Mouse (Mus musculus) c-Kit-positive CD71-positive TER-119-positive erythroid progenitor cells, embryonic 14.5 days (primary cell): ENCODE results near the gene Lrrc45.
A peak's percentile ranks its signal among the peaks of the same experiment; 100 is the strongest.
"Not testable (repeated sequence)": the region's sequence is repeated elsewhere in the genome, so short reads cannot be mapped to it uniquely, and the experiment has no call there.

Experiments used
- DNase-seq: peaks from one replicate; pipeline ENCODE4 v3.0.0-alpha.2; 2013; ENCODE audit warnings: low spot score

Gene Lrrc45

DNA sequence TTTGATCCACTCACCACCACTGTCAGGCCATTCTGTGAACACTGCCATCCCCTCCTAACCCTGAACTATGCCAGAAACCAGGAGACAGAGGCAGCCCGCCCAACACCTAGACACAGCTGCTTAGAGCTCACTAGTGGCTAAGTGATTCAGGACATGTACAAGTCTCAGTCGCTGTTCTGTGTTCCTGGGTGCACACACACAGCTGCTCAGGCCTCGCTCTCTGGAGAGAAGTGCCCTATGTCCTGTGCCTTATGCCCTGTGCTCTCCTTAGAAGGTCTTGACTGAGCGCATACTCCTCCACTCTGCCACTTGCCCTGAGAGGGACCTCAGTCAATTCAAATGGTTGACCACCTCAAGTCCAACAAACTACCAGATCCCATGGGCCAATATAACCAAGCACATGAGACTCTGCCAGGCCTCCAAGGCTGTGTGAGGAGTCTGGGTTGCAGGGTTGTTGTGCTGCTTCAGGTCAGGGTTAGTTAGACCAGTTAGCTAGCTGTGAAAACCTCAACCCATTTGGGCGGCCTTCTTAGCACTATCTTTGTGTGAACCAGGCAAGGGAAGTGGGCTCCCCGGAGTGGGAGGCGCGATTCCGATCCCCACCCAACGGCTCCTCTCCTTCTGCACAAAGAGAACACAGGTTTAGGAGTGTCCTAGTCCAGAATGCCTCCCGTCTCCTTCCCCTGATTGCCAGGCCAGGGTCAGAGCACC is 15.0 kb downstream of the Lrrc45 start:
- DNase-seq, result no peak

DNA sequence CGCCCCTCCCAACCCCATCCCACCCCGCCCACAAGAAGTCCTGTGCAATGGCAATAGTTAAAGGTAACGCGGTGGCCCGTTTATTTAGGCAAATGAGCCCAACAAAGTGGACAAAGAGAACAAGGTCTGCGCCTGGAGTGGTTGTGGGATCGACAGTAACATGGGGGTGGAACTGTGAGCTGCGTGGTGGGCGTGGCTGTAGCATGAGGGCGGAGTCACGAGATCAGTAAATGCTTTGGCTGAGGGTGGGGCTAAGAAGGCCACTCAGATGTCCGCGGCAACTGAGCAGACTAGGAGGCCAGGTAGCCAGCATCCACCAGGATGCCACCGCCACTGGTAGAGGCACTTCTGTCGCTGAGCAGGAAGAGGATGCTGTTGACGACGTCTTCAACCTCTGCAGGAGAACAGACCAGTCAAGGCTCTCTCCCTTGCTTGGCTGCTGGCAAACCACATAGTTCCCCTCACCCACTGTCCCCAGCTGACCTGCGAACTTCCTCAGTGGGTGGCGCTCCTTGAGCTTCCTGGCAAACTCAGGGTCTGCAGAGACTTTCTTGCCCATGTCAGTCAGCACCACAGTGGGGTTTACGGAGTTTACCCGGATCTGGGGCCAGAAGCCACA is 15.8 kb downstream of the Lrrc45 start:
- DNase-seq, result peak; percentile 53

DNA sequence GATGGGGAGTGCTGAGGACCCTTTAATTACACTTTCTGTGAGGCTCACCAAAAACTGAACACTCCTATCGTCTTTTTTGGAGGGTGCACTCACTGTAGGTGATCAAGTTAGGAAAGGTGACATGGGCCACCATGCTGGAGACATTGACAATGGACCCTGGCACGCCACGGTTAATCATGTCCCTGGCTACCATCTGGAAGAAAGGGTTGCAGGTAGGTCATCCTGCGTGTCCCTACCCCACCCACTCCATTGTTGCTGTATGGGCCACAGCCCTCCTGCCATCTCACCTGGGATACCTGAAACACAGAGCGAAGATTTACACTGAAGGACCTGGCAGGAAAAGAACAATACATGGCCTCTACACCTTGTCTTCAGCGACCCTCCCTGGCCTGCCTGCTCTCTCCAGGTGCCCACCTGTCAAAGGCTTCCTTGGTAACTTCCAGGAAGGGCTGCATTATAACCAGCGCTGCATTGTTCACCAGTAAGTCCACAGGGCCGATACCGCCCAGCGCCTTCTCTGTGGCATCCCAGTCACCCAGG is 16.7 kb downstream of the Lrrc45 start:
- DNase-seq, result no peak

DNA sequence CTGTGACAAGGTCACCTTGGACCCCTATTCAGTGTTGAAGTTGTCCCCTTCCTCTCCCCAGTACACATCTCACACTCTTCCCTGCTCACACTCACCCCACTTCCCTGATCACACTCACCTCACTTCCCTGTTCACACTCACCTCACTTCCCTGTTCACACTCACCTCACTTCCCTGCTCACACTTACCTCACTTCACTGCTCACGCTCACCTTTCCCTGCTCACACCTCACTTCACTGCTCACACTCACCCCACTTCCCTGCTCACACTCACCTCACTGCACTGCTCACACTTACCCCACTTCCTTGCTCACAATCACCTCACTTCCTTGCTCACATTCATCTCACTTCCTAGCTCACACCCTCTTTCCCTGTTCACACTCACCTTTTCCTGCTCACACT is 17.7 kb downstream of the Lrrc45 start:
- DNase-seq, result no peak

DNA sequence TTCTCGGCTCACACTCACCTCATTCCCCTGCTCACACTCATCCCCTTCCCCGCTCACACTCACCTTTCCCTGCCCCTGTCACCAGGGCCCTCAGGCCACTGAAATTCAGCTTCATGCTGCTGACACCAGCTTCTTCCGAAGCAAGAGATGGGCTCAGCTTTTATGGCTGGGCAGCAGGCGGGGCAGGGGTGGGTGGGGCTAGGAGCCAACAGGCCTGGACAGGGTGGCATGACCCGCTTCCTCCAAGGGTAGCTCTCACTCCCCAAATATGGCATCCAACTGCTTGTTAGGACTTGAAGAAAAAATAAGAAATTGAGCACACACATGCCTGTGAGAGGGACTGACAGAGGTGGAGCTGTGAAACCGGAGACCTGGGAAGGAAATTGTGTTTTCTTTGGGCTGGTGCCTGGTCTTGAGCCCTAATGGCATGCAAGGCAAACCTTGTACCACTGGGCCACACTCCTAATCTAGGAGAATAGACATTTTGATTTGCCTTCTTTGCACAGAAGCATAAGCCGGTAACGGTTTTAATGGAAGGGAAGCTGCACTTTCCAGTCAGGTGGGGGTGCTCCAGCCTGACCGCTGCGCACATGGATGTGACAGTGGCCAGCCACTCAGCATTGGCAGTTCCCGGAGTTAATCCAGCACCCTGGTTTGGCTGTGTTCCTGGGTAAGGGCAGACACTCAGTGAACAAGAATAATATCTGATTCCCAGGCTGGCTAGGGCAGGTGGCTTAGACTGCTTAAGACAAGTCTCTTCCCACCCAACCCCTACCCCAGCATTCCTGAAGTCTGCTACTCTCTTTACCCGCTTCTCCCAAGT is 18.3 kb downstream of the Lrrc45 start, which contains the start of gene Cbr2:
Gene Cbr2 (minus strand): TSS at position 257 of the 823 bp plus-strand sequence.
- DNase-seq, result no peak

DNA sequence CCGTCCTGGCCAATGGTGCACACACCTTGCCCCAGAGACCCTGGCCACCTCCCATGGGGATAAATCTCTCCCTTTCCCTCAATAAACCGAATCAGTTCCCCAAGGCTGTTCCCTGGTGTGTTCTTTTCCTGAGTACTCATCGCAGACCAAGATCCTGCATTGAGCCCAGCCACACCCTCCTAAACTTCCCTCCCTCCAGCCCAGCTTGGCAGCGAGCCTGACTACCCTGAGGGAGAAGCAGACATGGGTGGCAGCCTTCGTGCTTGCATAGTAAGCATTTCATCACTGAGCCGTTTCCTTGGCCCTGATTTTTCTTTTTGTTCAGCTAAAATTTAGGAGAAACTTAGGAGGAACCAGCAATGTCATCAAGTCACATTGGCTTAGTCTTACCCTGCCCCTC is 19.8 kb downstream of the Lrrc45 start:
- DNase-seq, result no peak

DNA sequence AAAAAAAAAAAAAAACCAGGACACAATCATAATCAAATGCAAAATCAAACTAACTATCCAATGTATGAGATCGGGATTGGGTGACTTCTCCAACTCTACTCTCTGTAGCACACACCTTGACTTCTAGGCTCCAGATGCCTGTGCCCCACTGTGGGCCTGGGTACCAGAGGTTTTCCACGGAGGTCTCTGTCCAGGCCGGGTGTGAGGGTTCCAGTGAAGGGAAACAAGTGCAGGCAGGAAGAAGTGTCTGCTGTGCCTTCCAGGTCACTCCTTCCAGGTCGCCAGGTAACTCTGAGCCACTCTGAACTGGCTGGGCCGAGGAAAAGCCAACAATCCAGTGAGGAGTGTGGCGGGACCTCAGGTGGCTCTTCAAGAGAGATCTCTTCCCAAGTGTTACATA is 22.7 kb downstream of the Lrrc45 start:
- DNase-seq, result no peak

DNA sequence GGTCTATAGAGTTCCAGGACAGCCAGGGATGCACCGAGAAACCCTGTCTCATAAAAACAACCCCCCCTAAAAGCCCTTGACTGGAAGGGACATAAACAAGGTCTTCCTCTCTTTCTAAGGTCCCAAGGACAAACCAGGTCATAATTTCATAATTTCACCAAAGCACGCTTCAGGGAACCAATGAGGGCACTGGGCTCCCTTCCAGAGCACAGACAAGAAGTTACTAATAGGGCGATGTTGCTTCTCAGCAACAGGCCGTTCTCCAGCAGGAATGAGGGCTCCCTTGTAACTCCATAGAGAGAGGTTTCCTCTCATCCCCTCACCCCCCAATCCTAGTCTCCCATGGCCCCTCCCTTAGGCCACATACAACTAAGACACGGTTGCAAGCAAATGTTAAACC is 27.3 kb downstream of the Lrrc45 start:
- DNase-seq, result no peak

DNA sequence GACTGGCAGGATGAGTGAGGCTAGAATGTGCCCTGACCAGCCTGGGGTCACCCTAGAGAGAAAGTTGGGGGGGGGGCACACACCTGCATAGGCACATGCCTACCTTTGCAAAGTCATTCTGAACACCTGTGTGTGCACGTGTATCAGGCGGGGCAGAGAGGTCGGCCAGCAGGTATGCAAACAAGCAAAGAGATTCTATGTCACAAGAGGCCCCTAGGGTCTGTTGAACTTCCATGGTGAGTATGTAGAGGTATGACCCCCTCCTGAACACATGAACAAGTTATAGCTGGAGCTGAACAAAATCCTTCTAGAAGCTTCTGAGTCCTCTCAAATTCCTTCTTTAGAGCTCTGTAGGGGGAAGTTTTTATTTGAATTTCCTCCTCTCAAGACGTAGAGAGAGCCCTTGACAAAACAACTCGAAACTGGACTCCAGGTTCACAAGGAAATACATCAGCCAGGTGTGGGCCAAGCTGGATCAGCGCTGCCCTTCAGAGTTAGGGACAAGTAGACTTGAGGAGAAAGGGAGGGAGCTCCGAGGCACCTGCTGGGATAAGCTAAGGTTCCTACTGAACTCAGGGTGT is 30.5 kb downstream of the Lrrc45 start:
- no peak for DNase-seq

DNA sequence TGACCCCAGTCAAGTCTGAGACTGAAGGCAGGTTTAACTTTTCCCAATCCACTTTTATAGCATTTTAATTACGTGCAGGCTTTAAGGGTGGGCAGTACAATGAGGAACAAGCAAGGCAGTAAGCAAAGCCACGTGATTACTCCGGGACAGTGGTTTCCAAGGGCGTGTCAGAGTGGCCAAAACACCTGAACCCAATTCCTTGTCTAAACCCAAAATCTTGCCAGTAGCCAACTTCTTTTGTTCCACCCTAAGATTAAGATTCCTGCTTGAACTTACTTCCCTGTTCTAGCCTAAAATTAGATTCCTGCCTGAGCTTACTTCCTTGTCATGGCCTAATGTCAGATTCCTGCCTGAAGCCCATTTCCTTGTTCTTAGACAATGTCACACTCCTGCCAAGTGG is 34.2 kb downstream of the Lrrc45 start:
- no peak for DNase-seq

DNA sequence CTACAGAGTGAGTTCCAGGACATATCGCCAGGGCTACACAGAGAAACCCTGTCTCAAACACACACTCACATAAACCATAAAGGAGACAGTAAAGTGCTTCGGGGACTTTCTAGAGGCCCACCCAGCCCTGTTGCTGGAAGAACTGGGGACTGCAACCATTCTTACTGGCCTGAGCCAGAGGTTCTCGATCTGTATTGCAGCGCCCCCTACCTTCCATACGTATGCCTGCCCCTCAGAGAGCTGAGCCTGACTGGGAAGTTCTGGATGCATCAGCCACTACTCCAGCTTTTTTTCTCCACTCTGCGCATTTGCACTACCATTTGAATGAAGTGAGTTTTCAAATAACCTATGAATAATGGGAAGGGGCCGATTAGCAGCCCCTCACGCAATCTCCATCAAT is 35.7 kb downstream of the Lrrc45 start:
- peak; percentile 44 for DNase-seq

DNA sequence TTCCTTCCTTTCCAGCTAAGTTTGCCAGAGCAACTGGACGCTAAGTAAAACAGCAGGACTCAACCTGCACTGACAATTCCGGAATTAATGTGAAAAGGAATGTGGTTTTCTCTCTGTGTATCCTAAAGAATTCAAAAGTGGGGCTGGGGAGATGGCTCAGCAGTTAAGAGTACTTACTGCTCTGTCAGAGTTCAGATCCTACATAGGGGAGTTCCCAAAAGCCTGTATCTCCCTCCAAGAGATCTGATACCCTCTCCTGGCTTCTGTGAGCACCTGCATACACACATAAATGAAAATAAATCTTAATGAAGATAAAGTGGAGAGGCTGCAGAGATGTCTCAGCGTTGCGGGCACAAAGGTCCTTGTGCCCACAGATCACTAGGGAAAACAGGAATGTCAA is 37.9 kb downstream of the Lrrc45 start:
- DNase-seq, result no peak

DNA sequence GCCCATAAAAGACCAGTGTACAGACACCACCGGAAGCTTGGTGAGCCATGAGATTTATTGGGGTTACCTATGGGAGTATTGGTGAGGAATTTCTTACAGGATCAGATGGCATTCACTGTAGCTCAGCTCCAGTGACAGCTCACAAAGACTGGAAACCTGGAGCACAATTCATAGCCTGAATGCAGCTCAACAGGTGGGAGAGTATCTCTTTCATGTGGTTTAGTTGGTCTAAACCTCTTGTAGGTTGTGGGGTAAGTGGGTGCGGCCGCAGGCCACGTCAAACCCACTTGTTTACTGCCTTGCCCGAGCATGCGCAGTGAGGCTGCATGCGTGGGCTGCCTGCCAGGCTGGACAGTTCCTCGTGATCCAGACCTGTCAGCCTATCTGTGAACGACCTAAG is 46.5 kb downstream of the Lrrc45 start:
- DNase-seq, result no peak

DNA sequence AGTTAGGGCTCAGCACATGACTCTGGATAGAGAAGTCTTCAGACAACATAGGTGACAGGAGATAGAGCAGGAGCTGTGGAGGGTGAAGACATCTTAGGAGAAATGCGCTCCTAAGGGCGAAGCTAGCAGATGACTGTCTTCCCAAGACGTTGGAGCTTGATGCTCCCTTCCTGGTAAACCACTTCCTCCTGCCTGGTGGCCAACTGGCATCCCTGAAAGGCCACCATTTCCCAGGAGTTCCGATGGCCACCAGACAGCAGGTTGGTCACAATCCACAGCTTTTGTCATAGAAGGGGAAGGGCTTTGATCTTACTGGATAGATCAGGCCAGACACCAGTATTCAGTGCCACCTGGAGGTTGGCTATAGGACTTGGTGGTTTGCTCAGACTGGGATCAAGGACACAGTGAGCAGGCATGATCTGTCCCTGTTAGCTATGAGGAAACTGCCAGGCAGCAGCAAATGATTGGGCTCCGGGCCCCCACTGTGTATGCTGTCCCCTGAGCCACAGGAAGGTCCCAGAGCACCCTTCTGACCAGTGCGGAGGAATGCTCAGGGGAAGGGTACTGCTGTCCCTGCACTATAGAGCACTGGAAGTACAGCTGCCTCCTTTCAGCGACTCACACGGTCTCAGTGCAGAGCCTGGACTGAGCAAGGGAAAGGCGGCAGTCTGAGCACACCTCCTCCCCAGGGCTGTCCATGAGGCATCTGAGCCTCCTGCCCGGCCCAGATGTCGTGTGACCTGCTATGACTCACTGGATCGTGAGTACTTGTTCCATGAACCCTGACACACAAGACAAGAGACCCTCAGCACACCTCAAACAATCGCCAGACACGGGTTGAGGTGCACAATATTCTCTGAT is 48.3 kb downstream of the Lrrc45 start:
- DNase-seq, result no peak

DNA sequence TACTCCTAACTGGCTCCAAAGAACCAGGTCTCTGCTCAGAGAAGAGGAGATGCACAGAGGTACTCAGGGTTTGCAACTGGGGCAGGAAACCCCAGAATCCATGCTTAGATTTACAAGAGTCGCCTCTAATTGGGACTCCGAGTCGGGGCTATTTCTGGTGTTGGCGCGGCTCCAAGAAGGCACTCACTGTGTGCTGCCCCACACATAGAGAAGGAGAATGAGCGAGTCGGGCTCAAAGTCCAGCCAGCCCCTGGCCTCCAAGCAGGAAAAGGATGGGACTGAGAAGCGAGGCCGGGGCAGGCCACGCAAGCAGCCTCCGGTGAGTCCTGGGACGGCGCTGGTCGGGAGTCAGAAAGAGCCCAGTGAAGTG is 48.9 kb downstream of the Lrrc45 start, which contains the start of gene Hmga1b:
Gene Hmga1b (plus strand): TSS at position 123 of the 370 bp plus-strand sequence.
- DNase-seq, result not testable (repeated sequence)

DNA sequence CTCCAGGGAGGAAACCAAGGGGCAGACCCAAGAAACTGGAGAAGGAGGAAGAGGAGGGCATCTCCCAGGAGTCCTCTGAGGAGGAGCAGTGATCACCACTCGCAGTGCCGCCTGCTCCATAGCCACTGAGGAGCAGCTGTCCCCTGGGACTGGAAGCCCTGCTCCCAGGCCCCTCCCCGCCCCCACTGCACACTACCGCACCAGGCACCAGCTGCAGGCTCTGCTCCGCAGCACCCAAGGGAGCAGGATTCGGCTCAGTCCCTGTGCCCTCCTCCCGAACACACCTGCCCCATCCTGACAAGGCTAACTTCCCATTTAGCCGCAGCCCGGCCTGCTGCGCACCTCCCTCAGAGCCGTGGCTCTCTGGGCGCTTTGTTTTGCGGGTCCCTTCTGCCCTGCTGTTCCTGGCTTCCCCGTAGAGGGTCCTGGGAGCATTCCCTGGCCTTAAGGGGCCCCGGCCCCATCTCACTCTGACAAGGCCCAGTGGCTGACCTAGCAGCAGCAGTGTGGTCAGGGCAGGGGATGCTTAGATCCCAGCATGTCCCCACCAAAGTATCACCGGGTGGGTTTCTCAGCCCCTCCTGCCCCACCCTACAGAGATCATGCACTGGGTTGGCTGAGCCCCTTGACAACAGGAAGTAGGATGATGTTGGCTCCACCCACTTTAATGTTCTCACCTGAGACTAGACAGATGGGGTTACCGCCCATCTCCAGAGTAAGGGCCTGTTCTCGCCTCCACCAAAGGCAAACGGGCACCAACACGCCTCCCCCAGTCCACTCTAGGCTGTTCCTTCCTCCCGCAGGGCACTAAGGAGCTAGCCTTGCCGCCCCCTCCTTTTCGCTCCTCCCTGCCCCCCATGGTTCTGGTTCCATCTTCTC is 49.6 kb downstream of the Lrrc45 start:
- DNase-seq, result not testable (repeated sequence)

DNA sequence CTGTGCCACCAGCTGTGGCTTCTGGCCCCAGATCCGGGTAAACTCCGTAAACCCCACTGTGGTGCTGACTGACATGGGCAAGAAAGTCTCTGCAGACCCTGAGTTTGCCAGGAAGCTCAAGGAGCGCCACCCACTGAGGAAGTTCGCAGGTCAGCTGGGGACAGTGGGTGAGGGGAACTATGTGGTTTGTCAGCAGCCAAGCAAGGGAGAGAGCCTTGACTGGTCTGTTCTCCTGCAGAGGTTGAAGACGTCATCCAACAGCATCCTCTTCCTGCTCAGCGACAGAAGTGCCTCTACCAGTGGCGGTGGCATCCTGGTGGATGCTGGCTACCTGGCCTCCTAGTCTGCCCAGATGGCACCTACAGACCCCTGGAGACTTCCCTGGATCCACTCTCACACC is 53.3 kb downstream of the Lrrc45 start:
- not testable (repeated sequence) for DNase-seq

DNA sequence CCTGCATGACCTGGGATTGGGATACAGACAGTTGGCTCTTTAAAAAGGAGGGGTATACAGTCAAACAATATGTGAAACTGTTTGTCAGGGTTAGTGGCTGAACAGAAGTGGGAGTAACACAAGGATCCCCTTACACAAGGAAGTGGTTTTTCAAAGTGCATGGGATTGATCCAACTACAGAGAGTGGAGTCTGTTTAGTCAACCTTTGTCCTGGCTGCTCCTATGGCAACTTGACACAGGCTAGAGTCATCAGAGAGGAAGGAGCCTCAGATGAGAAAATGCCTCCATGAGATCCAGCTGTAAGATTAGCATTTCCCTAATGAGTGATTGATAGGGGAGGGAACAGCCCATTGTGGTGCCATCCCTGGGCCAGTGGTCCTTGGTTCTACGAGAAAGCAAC is 54.5 kb downstream of the Lrrc45 start:
- no peak for DNase-seq
